Mouse (Mus musculus) kidney, adult 2 months (tissue): ENCODE measurements around the gene Cacna1b. TPM values are rescaled to one million over a fixed set of nuclear protein-coding genes. Genes with fewer than 3 reads are reported as not detected.

ENCODE experiments used
- DNase-seq: peaks from one replicate; pipeline ENCODE4 v3.0.0; 2021
- H3K27ac ChIP-seq: fragments of 200-500 bp; 2 replicates; pipeline ENCODE4 v1.5.1; 2012; ENCODE audit warnings: low read depth, low read length, control low read depth, inconsistent platforms; ENCODE audit not compliant: insufficient read depth
- H3K27me3 ChIP-seq: fragments of 200-500 bp; replicated peaks from 2 replicates; pipeline ENCODE4 v1.6.1; 2012; ENCODE audit warnings: mild to moderate bottlenecking, moderate library complexity, low read length, inconsistent platforms; ENCODE audit not compliant: control insufficient read depth, insufficient read depth
- H3K36me3 ChIP-seq: fragments of 200-500 bp; 2 replicates; pipeline ENCODE4 v1.6.1; 2012; ENCODE audit warnings: mild to moderate bottlenecking, moderate library complexity, low read length, inconsistent platforms; ENCODE audit not compliant: control insufficient read depth, insufficient read depth
- H3K4me1 ChIP-seq: fragments of 200-500 bp; 2 replicates; pipeline ENCODE4 v1.6.1; 2011; ENCODE audit warnings: low read length; ENCODE audit not compliant: control insufficient read depth, insufficient read depth
- H3K4me3 ChIP-seq: fragments of 200-500 bp; 2 replicates; pipeline ENCODE4 v1.5.1; 2011; ENCODE audit warnings: mild to moderate bottlenecking, low read depth, low read length, control low read depth; ENCODE audit not compliant: insufficient read depth
- CTCF ChIP-seq: fragments of 200-500 bp; conservative IDR thresholded peaks from 2 replicates; pipeline ENCODE4 v1.5.1; 2011; ENCODE audit warnings: low read depth, mild to moderate bottlenecking, control low read depth, low read length, moderate library complexity, mixed read lengths; ENCODE audit not compliant: insufficient read depth, insufficient read length
- POLR2A ChIP-seq: fragments of 200-500 bp; IDR thresholded peaks from one replicate; pipeline ENCODE4 v1.6.1; 2011; ENCODE audit warnings: low read depth, low read length, control low read depth
- WGBS: fragments of 180-500 bp; shearing (Covaris S2); methylation state at CpG from one replicate; pipeline ENCODE4 v1.1.7; 2018; 5-methylcytosine and 5-hydroxymethylcytosine counted together
- polyA plus RNA-seq: library from polyadenylated mRNA; depleted of rRNA; stranded (reverse); fragments of >200 nt; gene quantifications from 2 replicates; pipeline ENCODE4 v1.2.3, GENCODE M21; 2012

Cacna1b gene
- polyA plus RNA-seq, 1 experiment = 1.2 TPM

DNA sequence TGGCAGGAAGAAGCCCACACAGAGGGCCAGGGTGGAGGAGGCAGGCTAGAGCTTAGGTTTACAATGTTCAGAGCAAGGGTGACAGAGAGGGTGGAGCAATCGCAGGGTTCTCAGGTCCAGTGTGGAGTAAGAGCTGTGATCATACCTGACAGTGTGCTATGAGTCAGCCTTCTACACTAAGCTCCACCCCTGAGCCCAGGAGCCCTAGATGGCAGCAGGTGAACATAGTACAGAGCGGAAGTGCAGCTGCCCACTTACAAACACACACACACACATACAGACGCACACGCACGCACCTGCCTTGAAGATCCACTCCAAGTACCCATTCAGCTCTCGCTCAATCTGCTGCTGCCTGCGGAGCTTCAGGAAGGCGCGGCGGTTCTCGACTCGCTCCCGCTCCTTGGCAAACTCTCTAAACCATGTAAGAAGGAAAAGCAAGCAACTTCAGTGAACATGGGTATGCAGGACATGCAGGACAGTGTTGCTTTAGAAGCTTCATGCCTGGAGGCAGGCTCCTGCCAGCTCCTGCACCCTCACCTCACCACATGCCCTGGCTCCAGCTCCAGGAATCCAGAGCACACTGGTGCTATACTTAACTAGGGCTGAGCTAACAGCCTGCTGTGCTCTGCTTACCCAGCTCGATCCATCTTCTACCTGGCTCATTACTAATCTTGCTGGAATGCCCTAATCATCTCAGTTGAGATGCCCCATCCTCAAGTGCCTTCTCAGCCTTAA, 43.1 kb downstream of the Cacna1b start:
- Histone ChIP-seq H3K27me3 (no peaks in the 10 kb centered on the region), H3K36me3 (no peaks in the 10 kb centered on the region), H3K4me3 (no peak overlapping the region), H3K4me1 (no peaks in the 10 kb centered on the region), H3K27ac (no peak overlapping the region)
- 90% methylated on average over 14 of the region's 14 CpGs for WGBS
- TF ChIP-seq POLR2A (no peak), CTCF (no peak)
- no peak for DNase-seq

DNA sequence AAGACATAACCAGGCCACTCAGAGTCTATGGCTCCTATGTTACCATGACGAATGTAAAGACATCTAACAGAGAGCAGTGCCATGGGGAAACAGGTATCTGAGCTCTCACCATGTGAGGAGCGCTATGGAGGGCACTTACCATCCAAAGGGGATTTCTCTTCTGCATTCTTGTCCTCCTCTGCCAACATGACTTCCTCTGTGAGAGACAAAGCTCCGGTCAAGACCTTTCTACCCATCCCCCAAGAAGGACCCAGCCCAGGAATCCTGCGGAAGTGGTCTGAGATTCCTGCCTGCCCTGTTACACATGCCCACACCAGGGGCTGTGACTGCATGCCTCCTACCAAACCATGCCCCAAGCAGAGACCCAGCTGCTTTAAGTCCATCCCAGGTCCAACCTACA, 44.0 kb downstream of the Cacna1b start:
- no peak overlapping the region for H3K27ac ChIP-seq
- TF ChIP-seq CTCF = no peak
- TF ChIP-seq POLR2A = no peak
- no peak overlapping the region for H3K4me3 ChIP-seq
- DNase-seq = no peak
- no peaks in the 10 kb centered on the region for H3K36me3 ChIP-seq
- H3K27me3 ChIP-seq = no peaks in the 10 kb centered on the region
- 85% methylated on average over 4 of the region's 4 CpGs for WGBS
- H3K4me1 ChIP-seq = no peaks in the 10 kb centered on the region

DNA sequence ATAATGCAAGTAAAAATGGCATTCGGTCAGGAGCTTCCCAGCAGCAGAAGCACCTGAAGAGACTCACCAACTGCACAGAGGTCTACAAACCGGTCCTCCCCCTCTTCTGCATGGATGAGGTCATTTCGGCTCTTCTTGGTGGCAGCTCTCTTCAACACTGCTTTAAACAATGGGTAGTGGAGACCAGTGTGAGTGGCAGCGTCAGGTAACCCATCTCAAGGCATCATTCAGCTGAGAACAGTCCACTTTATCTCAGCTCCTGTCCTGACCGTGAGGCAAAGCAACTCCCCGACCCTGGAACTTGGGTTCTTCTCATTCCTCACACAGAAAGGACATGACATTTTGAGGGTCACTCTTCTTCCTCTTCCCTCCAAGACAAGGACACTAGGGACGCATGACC, 45.0 kb downstream of the Cacna1b start:
- no peaks in the 10 kb centered on the region for H3K27me3 ChIP-seq
- no peaks in the 10 kb centered on the region for H3K4me1 ChIP-seq
- no peaks in the 10 kb centered on the region for H3K36me3 ChIP-seq
- no peak overlapping the region for H3K4me3 ChIP-seq
- no peak overlapping the region for H3K27ac ChIP-seq
- no peak for DNase-seq
- no peak for TF ChIP-seq CTCF
- no peak for TF ChIP-seq POLR2A
- 86% methylated on average over 7 of the region's 7 CpGs for WGBS

DNA sequence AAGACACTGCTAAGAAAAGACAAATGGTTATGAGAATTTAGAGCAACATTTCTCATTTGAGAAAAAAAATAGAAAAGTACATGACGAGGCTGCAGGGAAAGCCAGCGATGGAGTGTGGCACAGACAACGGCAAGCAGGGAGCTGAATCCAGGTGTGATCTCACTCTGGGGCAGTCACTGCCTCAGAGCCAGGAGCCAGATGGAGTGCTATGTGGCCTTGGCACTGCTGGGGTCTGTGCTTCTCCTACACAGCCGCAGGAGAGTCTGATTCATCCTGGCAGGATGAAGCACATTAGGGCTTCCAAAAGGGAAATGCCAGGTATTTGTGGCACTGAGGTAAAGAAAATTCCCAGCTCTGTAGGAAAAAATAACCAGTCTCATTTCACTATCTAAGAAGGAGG, 45.5 kb downstream of the Cacna1b start:
- Histone ChIP-seq H3K27me3 (no peaks in the 10 kb centered on the region), H3K4me3 (no peak overlapping the region), H3K4me1 (no peaks in the 10 kb centered on the region), H3K27ac (no peak overlapping the region), H3K36me3 (no peaks in the 10 kb centered on the region)
- WGBS = 82% methylated on average over 4 of the region's 4 CpGs
- no peak for DNase-seq
- TF ChIP-seq POLR2A (no peak), CTCF (no peak)

DNA sequence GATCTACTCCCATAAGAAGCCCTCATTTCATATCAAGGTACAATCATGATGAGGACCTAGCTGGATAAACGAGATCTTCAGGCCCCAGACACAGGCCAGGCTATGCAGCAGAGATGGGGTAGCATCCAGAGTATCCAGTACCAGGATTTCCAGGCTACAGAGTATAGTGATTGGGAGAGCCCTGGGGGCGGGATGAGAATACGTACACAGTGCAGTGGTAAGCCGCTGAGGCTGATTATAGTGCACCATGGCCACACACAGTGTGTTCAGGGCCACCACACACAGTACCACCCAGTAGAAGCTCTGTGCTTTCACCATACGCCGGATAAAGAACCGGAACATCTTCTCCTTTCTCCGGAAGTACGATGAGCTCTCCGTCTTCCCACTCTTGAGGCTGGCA, 57.0 kb downstream of the Cacna1b start:
- H3K36me3 ChIP-seq = no peaks in the 10 kb centered on the region
- TF ChIP-seq CTCF (no peak), POLR2A (no peak)
- H3K4me1 ChIP-seq = no peaks in the 10 kb centered on the region
- no peak overlapping the region for H3K27ac ChIP-seq
- H3K27me3 ChIP-seq = no peaks in the 10 kb centered on the region
- DNase-seq = no peak
- H3K4me3 ChIP-seq = no peak overlapping the region
- WGBS = 78% methylated on average over 10 of the region's 10 CpGs

DNA sequence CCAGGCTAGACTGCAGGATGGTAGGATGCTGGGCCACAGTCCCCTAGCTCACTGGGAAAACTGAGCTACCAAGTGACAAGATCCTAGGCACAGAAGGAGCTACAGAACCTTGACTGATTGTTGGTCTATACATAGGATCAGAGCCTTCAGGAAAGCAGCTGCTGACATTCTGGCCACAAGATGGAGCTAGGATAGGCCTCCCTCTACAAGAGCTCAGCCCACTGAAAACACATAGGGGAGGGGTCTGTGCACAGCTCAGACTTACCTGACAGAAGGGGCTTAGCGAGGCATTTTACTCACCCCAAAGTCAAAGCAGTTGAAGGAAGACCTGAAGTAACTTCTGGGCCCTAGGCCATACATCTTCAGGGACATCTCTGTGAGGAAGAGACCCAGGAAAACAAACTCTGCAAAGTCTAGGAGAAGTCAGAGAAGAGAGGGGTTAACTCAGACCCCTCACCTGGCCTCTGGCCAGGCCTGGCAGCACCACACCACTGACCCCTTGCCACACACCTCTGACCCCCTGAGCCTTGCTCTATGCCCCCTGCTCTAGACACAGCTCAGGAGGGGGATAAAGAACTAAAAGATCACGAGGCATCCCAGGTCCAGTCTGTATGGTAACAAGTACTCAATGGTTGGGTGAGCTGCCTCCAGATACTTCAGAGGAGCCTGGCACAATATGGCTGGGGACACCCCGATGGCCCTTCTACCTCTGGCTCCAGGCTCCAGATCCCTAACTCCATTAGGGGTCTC, 60.6 kb downstream of the Cacna1b start:
- 77% methylated on average over 3 of the region's 3 CpGs for WGBS
- H3K36me3 ChIP-seq = no peaks in the 10 kb centered on the region
- TF ChIP-seq POLR2A = no peak
- no peak for TF ChIP-seq CTCF
- H3K4me3 ChIP-seq = no peak overlapping the region
- H3K4me1 ChIP-seq = no peaks in the 10 kb centered on the region
- no peak overlapping the region for H3K27ac ChIP-seq
- no peak for DNase-seq
- H3K27me3 ChIP-seq = no peaks in the 10 kb centered on the region

DNA sequence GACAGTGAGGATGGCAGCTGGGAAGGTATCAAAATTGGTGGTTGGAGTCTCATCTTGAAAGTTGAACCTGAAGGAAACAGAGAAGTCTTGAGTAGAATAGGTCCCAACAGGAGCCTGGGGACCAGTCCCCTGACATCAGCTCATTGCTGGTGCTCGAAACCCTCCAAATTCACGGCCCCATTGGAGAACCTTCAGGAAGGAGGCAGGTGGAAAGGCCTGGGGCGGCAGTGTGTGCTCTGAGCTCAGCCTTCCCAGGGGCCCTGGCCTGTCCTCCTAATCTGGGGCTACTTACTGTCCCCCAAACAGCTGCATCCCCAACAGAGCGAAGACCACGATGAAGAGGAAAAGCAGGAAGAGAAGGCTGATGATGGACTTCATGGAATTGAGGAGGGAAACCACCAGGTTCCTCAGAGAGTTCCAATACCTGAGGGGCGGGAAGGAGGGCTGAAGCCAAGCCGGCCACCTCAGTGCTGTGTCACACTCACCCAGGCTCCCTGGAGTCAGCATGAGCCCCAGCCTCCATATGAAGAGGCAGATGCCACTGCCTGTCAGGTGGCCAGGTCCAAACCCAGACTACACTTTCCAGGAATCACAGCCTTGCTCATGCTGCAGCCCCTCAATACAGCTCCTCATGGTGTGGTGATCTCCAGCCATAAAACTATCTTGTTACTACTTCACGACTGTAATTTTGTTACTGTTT, 65.5 kb downstream of the Cacna1b start:
- Histone ChIP-seq H3K27me3 (no peaks in the 10 kb centered on the region), H3K36me3 (no peaks in the 10 kb centered on the region), H3K4me1 (no peaks in the 10 kb centered on the region), H3K27ac (no peak overlapping the region), H3K4me3 (no peak overlapping the region)
- DNase-seq = no peak
- 86% methylated on average over 8 of the region's 8 CpGs for whole genome bisulfite sequencing
- TF ChIP-seq CTCF (no peak), POLR2A (no peak)
